Mouse (Mus musculus) G1E (cell line): ENCODE results near the gene Zfp541. TPM values are rescaled to one million over a fixed set of nuclear protein-coding genes. Genes with fewer than 3 reads are reported as not detected.

Experiments
- ATAC-seq: 2 replicates; pipeline ENCODE4 v1.8.0; 2016; ENCODE audit warnings: mild to moderate bottlenecking; ENCODE audit not compliant: insufficient number of reproducible peaks, poor library complexity, low FRiP score, severe bottlenecking; ENCODE audit errors: extremely low read depth
- DNase-seq: peaks from one replicate; pipeline ENCODE4 v3.0.0; 2012; ENCODE audit warnings: low spot score
- H3K27me3 ChIP-seq: 2 replicates; pipeline ENCODE4 v1.6.1; 2012; ENCODE audit warnings: mild to moderate bottlenecking, low read length, inconsistent platforms; ENCODE audit not compliant: insufficient read depth
- H3K36me3 ChIP-seq: replicated peaks from 2 replicates; pipeline ENCODE3; 2012; ENCODE audit warnings: mild to moderate bottlenecking, inconsistent platforms
- H3K4me1 ChIP-seq: 2 replicates; pipeline ENCODE4 v1.6.1; 2012; ENCODE audit warnings: low read depth, low read length, inconsistent platforms, mixed read lengths; ENCODE audit not compliant: insufficient read depth
- H3K4me3 ChIP-seq: 2 replicates; pipeline ENCODE4 v1.5.1; 2012; ENCODE audit warnings: low read depth, mild to moderate bottlenecking, inconsistent platforms, low read length, moderate library complexity, mixed read lengths
- H3K9me3 ChIP-seq: replicated peaks from 2 replicates; pipeline ENCODE4 v1.6.1; 2012; ENCODE audit warnings: inconsistent platforms
- CTCF ChIP-seq: IDR thresholded peaks from 2 replicates; pipeline ENCODE4 v1.5.1; 2012; ENCODE audit warnings: low read depth, low read length, inconsistent platforms, mixed read lengths
- GATA1 ChIP-seq: IDR thresholded peaks from 2 replicates; pipeline ENCODE4 v1.6.1; 2012; ENCODE audit warnings: borderline replicate concordance, low read length, inconsistent platforms, mixed read lengths
- GATA2 ChIP-seq: IDR thresholded peaks from 2 replicates; pipeline ENCODE4 v1.6.1; 2012; ENCODE audit warnings: low read depth, low read length, inconsistent platforms, borderline replicate concordance
- POLR2AphosphoS5 ChIP-seq: IDR thresholded peaks from 2 replicates; pipeline ENCODE4 v1.6.1; 2012; ENCODE audit warnings: low read depth, low read length, inconsistent platforms; ENCODE audit not compliant: insufficient replicate concordance
- TAL1 ChIP-seq: conservative IDR thresholded peaks from 2 replicates; pipeline ENCODE4 v1.6.1; 2012; ENCODE audit warnings: low read depth, low read length, inconsistent platforms, mixed read lengths
- polyA plus RNA-seq: library from polyadenylated mRNA; stranded (reverse); fragments of >175 nt; gene quantifications from 2 replicates; pipeline ENCODE4 v1.2.3, GENCODE M21; 2012
- total RNA-seq, 2 experiments: library from RNA; stranded (forward) in 1 of 2; stranded (reverse) in 1 of 2; fragments of 200-1000 nt in 1 of 2; fragments of >200 nt in 1 of 2; fragmentation: Nextera tagmentation in 1 of 2; gene quantifications; 2 replicates each; pipeline ENCODE4 v1.2.3; 2014 to 2017

The Zfp541 gene
- total and polyA plus RNA-seq, 3 experiments, result not detected

- Histone ChIP-seq H3K4me3 (peak overlapping the region; percentile 88), H3K36me3 (peaks cover 28% of the 10 kb centered on the region), H3K27me3 (no peaks in the 10 kb centered on the region), H3K9me3 (no peaks in the 10 kb centered on the region), H3K4me1 (peaks cover 69% of the 10 kb centered on the region)
- TF ChIP-seq GATA1, result no peak
- no peak for TF ChIP-seq CTCF
- TF ChIP-seq TAL1, result no peak
- TF ChIP-seq POLR2AphosphoS5, result no peak
- TF ChIP-seq GATA2, result no peak
- ATAC-seq (peak; percentile 77), DNase-seq (peak; percentile 82)
These were observed 13.4 kb upstream of the Zfp541 start for GRCm38 (mm10) chr7:16048164-16048564.

- H3K4me3 ChIP-seq, result peak overlapping the region; percentile 88
- DNase-seq, result no peak
- H3K27me3 ChIP-seq, result no peaks in the 10 kb centered on the region
- ATAC-seq, result no peak
- H3K4me1 ChIP-seq, result peaks cover 71% of the 10 kb centered on the region
- peaks cover 23% of the 10 kb centered on the region for H3K36me3 ChIP-seq
- TF ChIP-seq GATA1, result no peak
- no peak for TF ChIP-seq POLR2AphosphoS5
- TF ChIP-seq GATA2, result no peak
- no peaks in the 10 kb centered on the region for H3K9me3 ChIP-seq
These were observed 12.7 kb upstream of the Zfp541 start for GRCm38 (mm10) chr7:16048675-16049575.

GRCm38 (mm10) chr7:16049576-16049915 is 12.1 kb upstream of the Zfp541 start:
- peaks cover 65% of the 10 kb centered on the region for H3K4me1 ChIP-seq
- no peak for TF ChIP-seq GATA2
- TF ChIP-seq TAL1, result no peak
- TF ChIP-seq GATA1, result no peak
- TF ChIP-seq CTCF, result no peak
- no peak for TF ChIP-seq POLR2AphosphoS5
- ATAC-seq (no peak), DNase-seq (no peak)
- H3K4me3 ChIP-seq, result peak overlapping the region; percentile 88; the same call in 1 of the 2 replicates
- H3K27me3 ChIP-seq, result no peaks in the 10 kb centered on the region
- H3K36me3 ChIP-seq, result peaks cover 20% of the 10 kb centered on the region
- H3K9me3 ChIP-seq, result no peaks in the 10 kb centered on the region

- Histone ChIP-seq H3K9me3 (no peaks in the 10 kb centered on the region), H3K36me3 (peaks cover 9% of the 10 kb centered on the region), H3K4me3 (no peak overlapping the region), H3K4me1 (peaks cover 59% of the 10 kb centered on the region), H3K27me3 (no peaks in the 10 kb centered on the region)
- DNase-seq (no peak), ATAC-seq (no peak)
- TF ChIP-seq GATA1 (no peak), CTCF (no peak), POLR2AphosphoS5 (no peak), GATA2 (no peak), TAL1 (no peak)
These were observed 11.0 kb upstream of the Zfp541 start for GRCm38 (mm10) chr7:16050600-16050999.

GRCm38 (mm10) chr7:16051883-16052595 is 9.6 kb upstream of the Zfp541 start:
- peaks cover 45% of the 10 kb centered on the region for H3K4me1 ChIP-seq
- ATAC-seq, result 0 out of 2 replicates have a peak, but pooled peaks have one; percentile 9

GRCm38 (mm10) chr7:16052684-16053083 is 8.9 kb upstream of the Zfp541 start:
- TF ChIP-seq CTCF (no peak), GATA1 (no peak), POLR2AphosphoS5 (no peak), TAL1 (no peak), GATA2 (no peak)
- no peaks in the 10 kb centered on the region for H3K9me3 ChIP-seq
- peaks cover 6% of the 10 kb centered on the region; the same call in 1 of the 2 replicates for H3K27me3 ChIP-seq
- ATAC-seq (peak; percentile 72), DNase-seq (peak; percentile 91)
- H3K4me1 ChIP-seq, result peaks cover 43% of the 10 kb centered on the region
- peaks cover 8% of the 10 kb centered on the region for H3K36me3 ChIP-seq
- peak overlapping the region; percentile 71 for H3K4me3 ChIP-seq

More at GRCm38 (mm10) chr7:16051883-16052595, 9.6 kb upstream of the Zfp541 start:
- peaks cover 2% of the 10 kb centered on the region; the same call in 1 of the 2 replicates for H3K27me3 ChIP-seq
- DNase-seq, result peak; percentile 56
- peaks cover 8% of the 10 kb centered on the region for H3K36me3 ChIP-seq
- TF ChIP-seq CTCF (peak; percentile 60), GATA1 (no peak)
- peak overlapping the region; percentile 71 for H3K4me3 ChIP-seq
- no peaks in the 10 kb centered on the region for H3K9me3 ChIP-seq
